Mouse (Mus musculus) heart, embryonic 13.5 days (tissue): ENCODE data around the gene Itgae. TPM values are rescaled to one million over a fixed set of nuclear protein-coding genes. Genes with fewer than 3 reads are reported as not detected.

Source experiments
- ATAC-seq: fragments of 200-750 bp; cut with Nextera tagmentation; 2 replicates; pipeline ENCODE4 v1.8.0; 2017; ENCODE audit warnings: moderate TSS enrichment; ENCODE audit not compliant: insufficient number of reproducible peaks, low FRiP score, low TSS enrichment; ENCODE audit errors: extremely low read depth
- H3K27ac ChIP-seq: fragments of 300-500 bp; sonication (generic); replicated peaks from 2 replicates; pipeline ENCODE4 v1.5.1; 2015; ENCODE audit warnings: moderate library complexity, mild to moderate bottlenecking, inconsistent platforms
- H3K27me3 ChIP-seq: fragments of 300-500 bp; sonication (generic); replicated peaks from 2 replicates; pipeline ENCODE4 v1.6.1; 2015; ENCODE audit warnings: mild to moderate bottlenecking, inconsistent platforms
- H3K36me3 ChIP-seq: fragments of 300-500 bp; sonication (generic); 2 replicates; pipeline ENCODE4 v1.6.1; 2015; ENCODE audit warnings: mild to moderate bottlenecking, inconsistent platforms
- H3K4me1 ChIP-seq: fragments of 300-500 bp; sonication (generic); 2 replicates; pipeline ENCODE4 v1.6.1; 2015; ENCODE audit warnings: inconsistent platforms
- H3K4me2 ChIP-seq: fragments of 300-500 bp; sonication (generic); 2 replicates; pipeline ENCODE4 v1.6.1; 2015; ENCODE audit warnings: inconsistent platforms, mild to moderate bottlenecking, moderate library complexity
- H3K4me3 ChIP-seq: fragments of 300-500 bp; sonication (generic); 2 replicates; pipeline ENCODE4 v1.5.1; 2015; ENCODE audit warnings: moderate library complexity, mild to moderate bottlenecking, inconsistent platforms
- H3K9ac ChIP-seq: fragments of 300-500 bp; sonication (generic); 2 replicates; pipeline ENCODE4 v1.6.1; 2015; ENCODE audit warnings: inconsistent platforms, mild to moderate bottlenecking, moderate library complexity
- H3K9me3 ChIP-seq: fragments of 300-500 bp; sonication (generic); 2 replicates; pipeline ENCODE4 v1.6.1; 2016; ENCODE audit warnings: inconsistent platforms
- WGBS: fragments of 180-500 bp; shearing (Covaris S2); methylation state at CpG from one replicate; pipeline ENCODE4 v1.1.7; 2015; ENCODE audit warnings: mixed read lengths; 5-methylcytosine and 5-hydroxymethylcytosine counted together
- polyA plus RNA-seq: library from polyadenylated mRNA; unstranded; fragments of >200 nt; fragmentation: Nextera tagmentation; extraction: Ambion mirVana; gene quantifications from 2 replicates; pipeline ENCODE4 v1.2.1, GENCODE M21; 2015

Gene Itgae
- polyA plus RNA-seq, 1 experiment from 2014 or later = 0.24 TPM

- H3K27me3 ChIP-seq = no peaks in the 10 kb centered on the region
- H3K9me3 ChIP-seq = no peaks in the 10 kb centered on the region
- H3K4me1 ChIP-seq = peaks cover 41% of the 10 kb centered on the region
- peak; percentile 75 for ATAC-seq
- 0% methylated on average over 28 of the region's 28 CpGs for WGBS
- peak overlapping the region; percentile 99 for H3K4me3 ChIP-seq
- H3K36me3 ChIP-seq = peaks cover 48% of the 10 kb centered on the region
- H3K9ac ChIP-seq = peak overlapping the region; percentile 96
- H3K27ac ChIP-seq = peak overlapping the region; percentile 99
- H3K4me2 ChIP-seq = peak overlapping the region; percentile 88
Observed at GRCm38 (mm10) chr11:73177509-73177875, 87.1 kb downstream of the Itgae start.

DNA sequence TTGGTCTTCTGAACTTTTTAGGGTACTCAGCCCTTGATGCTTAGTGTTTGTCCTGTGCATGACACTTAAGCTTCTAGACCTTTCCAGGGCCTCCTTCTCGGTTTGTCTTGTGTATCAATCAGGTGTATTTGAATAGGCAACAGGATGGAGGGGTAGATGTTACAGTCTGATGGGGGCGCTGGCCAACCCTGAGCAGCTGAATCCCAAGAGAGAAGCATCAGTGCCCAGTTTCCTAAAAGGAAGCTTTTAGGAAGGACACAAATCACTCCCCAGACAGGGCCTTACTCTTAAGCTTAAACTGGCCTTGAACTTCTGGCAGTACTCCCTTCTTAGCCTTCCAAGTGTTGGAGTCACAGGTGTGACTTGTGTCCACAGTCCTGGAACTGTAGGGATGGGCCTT lies 87.5 kb downstream of the Itgae start:
- no peaks in the 10 kb centered on the region for H3K9me3 ChIP-seq

DNA sequence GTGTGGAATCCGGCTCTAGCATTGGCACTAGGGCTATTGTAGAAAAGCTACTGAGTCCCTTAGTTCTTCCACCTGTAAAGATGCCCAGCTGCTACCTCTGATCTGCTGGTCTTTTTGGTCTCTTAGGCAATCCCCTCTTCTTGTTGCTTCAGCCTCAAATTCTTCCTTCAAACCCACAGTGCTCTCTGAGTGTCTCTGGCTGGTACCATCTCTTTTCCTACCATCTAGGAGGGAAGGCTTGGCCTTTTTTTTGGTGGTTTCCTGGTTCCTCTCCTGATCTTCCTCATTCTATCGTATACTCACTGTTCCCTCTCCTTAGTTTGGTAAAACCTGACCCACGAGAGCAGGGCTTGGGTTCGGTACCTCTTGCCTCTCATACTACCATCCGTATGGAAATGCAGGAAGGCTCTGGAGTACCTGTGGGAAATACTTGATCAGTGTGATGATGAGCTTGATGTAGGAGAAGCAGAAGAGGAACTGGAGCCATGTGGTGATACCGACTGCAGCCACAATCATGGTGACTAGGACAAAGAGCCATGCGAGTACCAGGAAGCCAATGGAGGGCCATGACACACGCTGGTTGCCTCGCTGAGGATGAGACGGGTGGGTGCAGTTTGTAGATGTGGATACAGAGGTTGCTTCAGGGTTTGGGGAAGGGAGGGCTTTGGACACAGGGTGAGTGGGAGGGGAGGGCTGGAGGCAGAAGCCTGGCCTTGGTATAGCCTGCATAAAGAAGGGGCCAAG lies 95.7 kb downstream of the Itgae start:
- Histone ChIP-seq H3K9ac (no peak overlapping the region), H3K36me3 (peaks cover 90% of the 10 kb centered on the region), H3K4me2 (no peak overlapping the region), H3K9me3 (no peaks in the 10 kb centered on the region), H3K27ac (no peak overlapping the region), H3K4me1 (no peaks in the 10 kb centered on the region), H3K4me3 (no peak overlapping the region), H3K27me3 (no peaks in the 10 kb centered on the region)
- ATAC-seq = no peak
- 86% methylated on average over 10 of the region's 10 CpGs for WGBS

More for the DNA sequence above, 87.5 kb downstream of the Itgae start:
- H3K27ac ChIP-seq = peak overlapping the region; percentile 99
- H3K4me1 ChIP-seq = peaks cover 37% of the 10 kb centered on the region
- peaks cover 48% of the 10 kb centered on the region for H3K36me3 ChIP-seq
- H3K4me2 ChIP-seq = peak overlapping the region; percentile 88
- H3K4me3 ChIP-seq = peak overlapping the region; percentile 99
- H3K27me3 ChIP-seq = no peaks in the 10 kb centered on the region
- peak overlapping the region; percentile 96 for H3K9ac ChIP-seq
- WGBS = 4% methylated on average over 2 of the region's 2 CpGs
- ATAC-seq = no peak

DNA sequence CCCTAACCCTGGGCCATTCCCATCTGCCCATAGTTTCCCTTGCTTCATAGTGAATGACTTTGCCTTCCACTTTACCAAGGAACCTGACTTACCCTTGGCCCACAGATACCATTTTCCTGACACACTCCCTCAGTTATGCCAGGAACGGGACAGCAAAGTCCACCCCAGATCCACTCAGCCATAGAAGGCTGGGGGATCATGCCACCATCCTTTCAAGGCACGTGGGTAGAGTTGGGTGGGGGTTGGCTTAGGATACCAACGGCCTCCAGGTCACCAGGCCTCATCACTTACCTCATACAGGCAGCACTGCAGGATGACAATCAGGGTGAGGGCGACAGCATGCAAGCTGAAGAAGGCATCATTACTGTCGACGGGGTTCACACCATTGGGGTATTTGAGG lies 96.8 kb downstream of the Itgae start:
- H3K4me3 ChIP-seq = no peak overlapping the region
- 88% methylated on average over 6 of the region's 6 CpGs for WGBS
- no peaks in the 10 kb centered on the region for H3K9me3 ChIP-seq
- no peak for ATAC-seq
- H3K27me3 ChIP-seq = no peaks in the 10 kb centered on the region
- no peak overlapping the region for H3K9ac ChIP-seq
- peaks cover 97% of the 10 kb centered on the region for H3K36me3 ChIP-seq
- no peak overlapping the region for H3K4me2 ChIP-seq
- no peaks in the 10 kb centered on the region for H3K4me1 ChIP-seq
- H3K27ac ChIP-seq = no peak overlapping the region

GRCm38 (mm10) chr11:73193047-73193446 lies 102.7 kb downstream of the Itgae start:
- Histone ChIP-seq H3K9ac (no peak overlapping the region), H3K36me3 (peaks cover 61% of the 10 kb centered on the region), H3K4me1 (peaks cover 3% of the 10 kb centered on the region), H3K9me3 (no peaks in the 10 kb centered on the region), H3K27me3 (no peaks in the 10 kb centered on the region), H3K4me2 (no peak overlapping the region), H3K27ac (no peak overlapping the region), H3K4me3 (no peak overlapping the region)
- WGBS = 73% methylated on average over 6 of the region's 6 CpGs
- ATAC-seq = no peak

DNA sequence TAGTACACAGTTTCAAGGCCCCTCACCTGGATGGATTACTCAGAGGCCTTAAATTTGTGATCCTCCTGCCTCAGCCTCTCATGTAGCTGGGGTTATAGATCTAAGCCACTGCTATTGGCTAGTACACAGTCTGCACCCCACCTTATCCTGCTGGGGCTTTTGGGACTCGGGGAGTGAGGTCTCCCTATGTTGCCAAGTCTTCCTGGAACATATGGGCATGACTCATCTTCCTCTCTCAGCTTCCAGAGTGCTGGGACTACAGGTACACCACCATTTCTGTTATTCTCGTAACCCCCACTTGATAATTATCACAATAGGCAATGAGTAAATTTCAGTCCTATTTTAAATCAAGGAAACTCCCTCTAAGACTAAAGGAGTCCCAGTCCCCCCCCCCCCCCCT lies 104.1 kb downstream of the Itgae start:
- Histone ChIP-seq H3K4me2 (no peak overlapping the region), H3K36me3 (peaks cover 47% of the 10 kb centered on the region), H3K27me3 (no peaks in the 10 kb centered on the region), H3K4me3 (no peak overlapping the region), H3K9ac (no peak overlapping the region), H3K4me1 (peaks cover 8% of the 10 kb centered on the region), H3K9me3 (no peaks in the 10 kb centered on the region), H3K27ac (no peak overlapping the region)
- no peak for ATAC-seq
- 63% methylated on average over 2 of the region's 2 CpGs for WGBS

Other genes with a start within 250 kb of the Itgae start
- gene Atp2a3, start 129.4 kb upstream of the Itgae start, polyA plus RNA-seq = 3.9 and 4.0 TPM in 2 replicates
- 2.1 and 2.3 TPM in 2 replicates for gene P2rx1, start 91.5 kb upstream of the Itgae start, polyA plus RNA-seq
- gene Camkk1, start 71.6 kb upstream of the Itgae start, polyA plus RNA-seq = 2.2 and 3.0 TPM in 2 replicates
- gene Ncbp3, start 42.8 kb upstream of the Itgae start, polyA plus RNA-seq = 9.9 TPM in 2 replicates
- gene Haspin, start 47.7 kb downstream of the Itgae start, polyA plus RNA-seq = 11.5 and 11.9 TPM in 2 replicates
- gene P2rx5, start 69.8 kb downstream of the Itgae start, polyA plus RNA-seq = 1.1 and 2.0 TPM in 2 replicates
- 93.0 and 101 TPM in 2 replicates for gene Emc6, start 86.5 kb downstream of the Itgae start, polyA plus RNA-seq
- 236 and 262 TPM in 2 replicates for gene Tax1bp3, start 86.5 kb downstream of the Itgae start, polyA plus RNA-seq
- gene Ctns, start 108.5 kb downstream of the Itgae start, polyA plus RNA-seq = 11.0 and 11.7 TPM in 2 replicates
- gene Shpk, start 108.9 kb downstream of the Itgae start, polyA plus RNA-seq = 0.56 and 0.60 TPM in 2 replicates
- gene Trpv1, start 143.7 kb downstream of the Itgae start, polyA plus RNA-seq = not detected in 2 replicates
- gene Trpv3, start 176.8 kb downstream of the Itgae start, polyA plus RNA-seq = 0.05 TPM in 1 of 2 replicates, not detected in the other
- gene Aspa, start 239.0 kb downstream of the Itgae start, polyA plus RNA-seq = 0.09 TPM in 1 of 2 replicates, not detected in the other
- not detected in 2 replicates for gene Gm49340, start 239.2 kb downstream of the Itgae start, polyA plus RNA-seq
- not detected in 2 replicates for gene Spata22, start 239.2 kb downstream of the Itgae start, polyA plus RNA-seq